33 mouse cellular contexts compared by ENCODE assay signal in genomic region chr5:39806643-39807042, GRCm38 (mm10). TPM values are rescaled to one million over a fixed set of nuclear protein-coding genes. Genes with fewer than 3 reads are reported as not detected.
"Had no signal": no experiment of that assay in that cellular context is flagged by ENCODE, and none has a peak within 500 bp of the region (broad histone marks: within the 10 kb centered on the region; RNA-seq: fewer than 3 reads in every experiment).

No protein-coding gene starts in this region.

- H3K4me1 ChIP-seq: heart, embryonic 10.5 days; heart, embryonic 12.5 days; heart, embryonic 13.5 days; heart, embryonic 15.5 days; hindbrain, embryonic 10.5 days; hindbrain, embryonic 12.5 days; hindbrain, embryonic 13.5 days; hindbrain, embryonic 15.5 days; intestine, embryonic 15.5 days; kidney, embryonic 15.5 days had no signal

- H3K27ac ChIP-seq: heart, embryonic 10.5 days; heart, embryonic 13.5 days; heart, embryonic 15.5 days; hindbrain, embryonic 10.5 days; hindbrain, embryonic 12.5 days; hindbrain, embryonic 13.5 days; hindbrain, embryonic 14.5 days; hindbrain, embryonic 15.5 days; hindbrain, postnatal 0 days; intestine, embryonic 15.5 days; kidney, embryonic 15.5 days; kidney, postnatal 0 days; layer of hippocampus, adult 2 months; left cerebral cortex, adult 2 months had no signal

- H3K4me3 ChIP-seq: heart, embryonic 10.5 days; heart, embryonic 12.5 days; heart, embryonic 13.5 days; heart, embryonic 15.5 days; hindbrain, embryonic 10.5 days; hindbrain, embryonic 12.5 days; hindbrain, embryonic 13.5 days; hindbrain, embryonic 15.5 days; intestine, embryonic 15.5 days; kidney, embryonic 15.5 days; layer of hippocampus, adult 2 months; left cerebral cortex, adult 2 months had no signal

- H3K4me2 ChIP-seq: heart, embryonic 12.5 days; heart, embryonic 13.5 days; heart, embryonic 15.5 days; hindbrain, embryonic 12.5 days; hindbrain, embryonic 13.5 days; hindbrain, embryonic 14.5 days; hindbrain, embryonic 15.5 days; intestine, embryonic 15.5 days; kidney, embryonic 15.5 days had no signal

- H3K9ac ChIP-seq: heart, embryonic 12.5 days; heart, embryonic 13.5 days; heart, embryonic 15.5 days; hindbrain, embryonic 12.5 days; hindbrain, embryonic 13.5 days; hindbrain, embryonic 14.5 days; hindbrain, embryonic 15.5 days; intestine, embryonic 15.5 days; kidney, embryonic 15.5 days had no signal

- H3K9me3 ChIP-seq: heart, embryonic 10.5 days; heart, embryonic 15.5 days; hindbrain, embryonic 12.5 days; hindbrain, embryonic 13.5 days; hindbrain, embryonic 15.5 days; intestine, embryonic 15.5 days; kidney, embryonic 15.5 days had no signal

- H3K27me3 ChIP-seq: heart, embryonic 12.5 days; heart, embryonic 13.5 days; heart, embryonic 15.5 days; hindbrain, embryonic 12.5 days; hindbrain, embryonic 13.5 days; hindbrain, embryonic 15.5 days; intestine, embryonic 15.5 days; kidney, embryonic 15.5 days had no signal

- ATAC-seq: hindbrain, embryonic 16.5 days; hindbrain, postnatal 0 days; inflammation-experienced regulatory T-cells, adult 6 months; intestine, embryonic 15.5 days had no signal

- H3K36me3 ChIP-seq: heart, embryonic 10.5 days; heart, embryonic 12.5 days; heart, embryonic 13.5 days; heart, embryonic 15.5 days; hindbrain, embryonic 10.5 days; hindbrain, embryonic 12.5 days; hindbrain, embryonic 13.5 days; hindbrain, embryonic 15.5 days; intestine, embryonic 15.5 days; kidney, embryonic 15.5 days had no signal

- DNase-seq: heart, postnatal 10 days; heart, postnatal 14 days; heart, postnatal 36 days; heart, postnatal 4 days; kidney, adult 11 months; kidney, adult 18-20 months; kidney, adult 2 months; kidney, adult 8-10 months; kidney, adult 9 months; kidney, postnatal 10 days; kidney, postnatal 14 days; kidney, postnatal 25 days; kidney, postnatal 36 days; kidney, postnatal 4 days; layer of hippocampus, adult 9-11 months; layer of hippocampus, postnatal 36 days had no signal

RNA-seq across cellular contexts. Expression of gene Hs3st1, which starts 51.4 kb away (rescaled TPM):
- polyA plus RNA-seq: inflammation-experienced regulatory T-cells, adult 6 months had no signal
